Mouse (Mus musculus) forebrain, embryonic 10.5 days (tissue): ENCODE data around the gene Katnb1. TPM values are rescaled to one million over a fixed set of nuclear protein-coding genes. Genes with fewer than 3 reads are reported as not detected.

ENCODE experiments used
- DNase-seq: peaks from one replicate; pipeline ENCODE4 v3.0.0-alpha.2; 2017; ENCODE audit warnings: low spot score; ENCODE audit errors: extremely low spot score
- H3K27ac ChIP-seq: fragments of 300-500 bp; sonication (generic); 2 replicates; pipeline ENCODE4 v1.5.1; 2016; ENCODE audit warnings: mild to moderate bottlenecking
- H3K27me3 ChIP-seq: fragments of 300-500 bp; sonication (generic); 2 replicates; pipeline ENCODE4 v1.6.1; 2016; ENCODE audit warnings: mild to moderate bottlenecking; ENCODE audit not compliant: poor library complexity, severe bottlenecking
- H3K36me3 ChIP-seq: fragments of 300-500 bp; sonication (generic); replicated peaks from 2 replicates; pipeline ENCODE4 v1.6.1; 2016; ENCODE audit warnings: mild to moderate bottlenecking, moderate library complexity
- H3K4me1 ChIP-seq: fragments of 300-500 bp; sonication (generic); 2 replicates; pipeline ENCODE4 v1.6.1; 2016
- H3K4me3 ChIP-seq: fragments of 300-500 bp; sonication (generic); 2 replicates; pipeline ENCODE4 v1.5.1; 2016; ENCODE audit warnings: mild to moderate bottlenecking, moderate library complexity
- H3K9me3 ChIP-seq: fragments of 300-500 bp; sonication (generic); 2 replicates; pipeline ENCODE4 v1.6.1; 2016; ENCODE audit warnings: mild to moderate bottlenecking, moderate library complexity
- WGBS: fragments of 180-500 bp; shearing (Covaris S2); methylation state at CpG from one replicate; pipeline ENCODE4 v1.1.7; 2016; 5-methylcytosine and 5-hydroxymethylcytosine counted together
- polyA plus RNA-seq: library from polyadenylated mRNA; unstranded; fragments of >200 nt; fragmentation: Nextera tagmentation; extraction: Ambion mirVana; gene quantifications from 2 replicates; pipeline ENCODE4 v1.2.1, GENCODE M21; 2016

Katnb1 gene
- polyA plus RNA-seq, 1 experiment from 2014 or later, result 30.7 TPM

DNA sequence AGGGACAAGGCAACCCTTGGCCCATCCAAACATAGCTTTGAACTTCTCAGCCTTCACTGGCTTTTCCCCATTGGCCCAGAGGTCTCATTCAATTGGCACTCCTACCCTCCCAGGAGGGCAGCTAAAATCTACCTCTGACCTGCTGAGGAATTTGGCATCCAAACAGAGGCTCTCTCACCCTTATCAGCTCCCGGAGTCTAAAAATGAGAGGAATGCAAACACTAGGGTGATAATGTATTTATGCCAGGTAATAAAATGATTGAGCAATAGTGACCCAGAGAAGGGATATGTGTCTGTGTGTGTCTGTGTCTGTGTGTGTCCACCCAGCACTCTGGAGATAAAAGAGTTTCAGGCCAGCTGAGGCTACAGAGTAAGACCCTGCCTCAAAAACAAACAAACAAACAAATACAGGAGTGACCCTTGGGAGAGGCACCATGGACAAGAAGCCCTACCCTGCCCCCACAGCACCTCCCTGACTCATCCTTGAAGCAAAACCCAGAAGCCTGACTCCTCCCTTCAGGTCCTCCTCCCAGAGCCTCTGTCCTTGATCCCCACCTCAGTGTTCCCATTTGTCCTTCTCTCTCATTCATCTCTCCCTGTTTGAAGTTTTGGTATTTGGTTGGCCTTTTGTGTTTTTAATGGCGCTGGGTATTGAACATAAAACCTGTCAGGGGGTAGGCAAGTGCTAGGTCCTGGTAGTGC, 65.2 kb downstream of the Katnb1 start:
- H3K4me3 ChIP-seq, result no peak overlapping the region
- no peak overlapping the region for H3K27ac ChIP-seq
- H3K9me3 ChIP-seq, result no peaks in the 10 kb centered on the region
- peaks cover 35% of the 10 kb centered on the region for H3K4me1 ChIP-seq
- H3K36me3 ChIP-seq, result no peaks in the 10 kb centered on the region
- DNase-seq, result no peak
- 85% methylated on average over 2 of the region's 2 CpGs for WGBS
- peaks cover 38% of the 10 kb centered on the region for H3K27me3 ChIP-seq

DNA sequence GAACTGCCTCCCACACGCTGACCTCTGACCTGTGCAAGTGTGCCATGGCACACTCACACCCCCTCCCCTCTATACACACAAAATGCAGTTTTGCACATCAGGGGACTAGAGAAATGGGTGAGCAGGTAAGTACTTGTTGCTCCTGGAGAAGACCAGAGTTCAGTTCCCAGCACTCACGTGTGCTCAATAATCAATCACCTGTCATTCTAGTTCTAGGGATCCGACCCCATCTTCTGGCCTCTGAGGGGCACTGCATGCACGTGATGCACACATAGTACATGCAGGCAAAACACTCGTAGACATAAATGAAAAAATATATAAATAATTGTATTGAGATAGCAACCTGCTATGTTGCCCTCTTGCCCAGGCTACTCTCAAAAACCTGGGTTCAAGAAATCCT, 65.9 kb downstream of the Katnb1 start:
- Histone ChIP-seq H3K27me3 (peaks cover 31% of the 10 kb centered on the region), H3K36me3 (no peaks in the 10 kb centered on the region), H3K9me3 (no peaks in the 10 kb centered on the region), H3K27ac (no peak overlapping the region), H3K4me1 (peaks cover 29% of the 10 kb centered on the region), H3K4me3 (no peak overlapping the region)
- 90% methylated on average over 5 of the region's 5 CpGs for WGBS
- no peak for DNase-seq

DNA sequence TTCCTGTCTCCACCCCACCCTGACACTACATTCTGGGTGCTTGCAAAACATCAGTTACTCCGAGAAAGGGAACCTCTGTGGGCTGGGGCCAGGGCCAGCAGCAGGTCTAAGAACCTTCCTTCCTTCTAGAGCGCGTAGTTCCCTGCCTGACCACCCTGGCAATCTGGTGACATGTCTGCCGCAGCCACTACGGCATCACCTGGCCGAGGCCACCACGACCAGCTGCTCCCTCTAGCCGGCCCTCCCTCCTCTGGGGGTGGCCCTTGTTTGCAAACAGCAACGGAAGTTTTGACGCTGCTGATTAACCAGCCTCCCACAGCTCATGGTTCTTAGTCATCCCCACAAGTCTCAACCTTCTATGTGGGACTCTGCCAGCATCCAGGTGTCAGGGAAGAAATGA, 68.4 kb downstream of the Katnb1 start:
- Histone ChIP-seq H3K27me3 (0 out of 2 replicates have a peak, but pooled peaks cover 7% of the 10 kb centered on the region), H3K4me1 (peaks cover 9% of the 10 kb centered on the region), H3K9me3 (no peaks in the 10 kb centered on the region), H3K4me3 (no peak overlapping the region), H3K36me3 (no peaks in the 10 kb centered on the region), H3K27ac (no peak overlapping the region)
- DNase-seq, result no peak
- 55% methylated on average over 10 of the region's 10 CpGs for WGBS

DNA sequence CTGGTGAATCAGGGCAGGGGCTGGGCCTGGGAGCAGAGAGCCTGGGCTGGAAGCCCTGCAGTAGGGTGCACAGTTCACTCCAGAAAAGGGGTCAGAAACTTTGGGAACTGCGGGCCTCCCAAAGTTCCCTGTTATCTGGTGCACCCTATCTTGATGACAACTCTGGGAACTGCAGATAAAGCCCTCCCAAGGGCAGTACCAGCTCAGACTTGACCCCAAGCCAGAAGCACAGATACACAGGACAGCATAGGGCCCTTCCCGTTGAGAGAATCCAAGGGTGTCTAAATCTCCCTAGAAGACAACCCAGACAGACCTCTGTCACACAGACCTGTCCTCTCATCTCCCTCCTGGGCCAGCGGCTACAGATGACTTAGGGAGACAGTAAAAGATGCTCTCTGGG, 69.6 kb downstream of the Katnb1 start:
- Histone ChIP-seq H3K36me3 (no peaks in the 10 kb centered on the region), H3K9me3 (no peaks in the 10 kb centered on the region), H3K4me3 (no peak overlapping the region), H3K4me1 (peaks cover 3% of the 10 kb centered on the region; the same call in 1 of the 2 replicates), H3K27ac (no peak overlapping the region), H3K27me3 (no peaks in the 10 kb centered on the region)
- DNase-seq, result no peak
- 87% methylated on average over 3 of the region's 3 CpGs for WGBS

Other genes starting within 250 kb of the Katnb1 start
- gene Coq9, start 242.9 kb upstream of the Katnb1 start, polyA plus RNA-seq, result 51.1 and 56.6 TPM in 2 replicates
- gene Ciapin1, start 242.8 kb upstream of the Katnb1 start, polyA plus RNA-seq, result 178 and 180 TPM in 2 replicates
- 176 and 179 TPM in 2 replicates for gene Polr2c, start 223.7 kb upstream of the Katnb1 start, polyA plus RNA-seq
- 14.4 and 14.9 TPM in 2 replicates for gene Dok4, start 204.9 kb upstream of the Katnb1 start, polyA plus RNA-seq
- gene Ccdc102a, start 163.1 kb upstream of the Katnb1 start, polyA plus RNA-seq, result 11.9 and 13.5 TPM in 2 replicates
- gene Adgrg5, start 157.5 kb upstream of the Katnb1 start, polyA plus RNA-seq, result 0.43 and 0.62 TPM in 2 replicates
- 94.8 and 107 TPM in 2 replicates for gene Adgrg1, start 106.4 kb upstream of the Katnb1 start, polyA plus RNA-seq
- 4.9 and 5.2 TPM in 2 replicates for gene Adgrg3, start 63.5 kb upstream of the Katnb1 start, polyA plus RNA-seq
- gene Drc7, start 26.1 kb upstream of the Katnb1 start, polyA plus RNA-seq, result 0.18 and 0.24 TPM in 2 replicates
- gene Kifc3, start 121.6 kb downstream of the Katnb1 start, polyA plus RNA-seq, result 4.4 and 5.5 TPM in 2 replicates
- gene Cngb1, start 225.4 kb downstream of the Katnb1 start, polyA plus RNA-seq, result 0.14 and 0.25 TPM in 2 replicates
- not detected in 2 replicates for gene Tepp, start 229.4 kb downstream of the Katnb1 start, polyA plus RNA-seq